Mouse (Mus musculus) MEL (cell line): ENCODE results near the gene Rab34. TPM values are rescaled to one million over a fixed set of nuclear protein-coding genes. Genes with fewer than 3 reads are reported as not detected.

Source experiments
- DNase-seq: peaks from one replicate; pipeline ENCODE4 v3.0.0; 2011; ENCODE audit warnings: low read depth, low spot score
- H3K27ac ChIP-seq: 2 replicates; pipeline ENCODE4 v1.5.1; 2012; ENCODE audit warnings: low read depth, mild to moderate bottlenecking, control low read depth, low read length, moderate library complexity; ENCODE audit not compliant: control insufficient read depth
- H3K27me3 ChIP-seq, 2 experiments: fragments of 150-350 bp in 1 of 2; sonication (generic) in 1 of 2; 2 replicates each; pipeline ENCODE4 v1.6.1; 2012; ENCODE audit warnings: low read length in 2 of 2, mild to moderate bottlenecking in 2 of 2, improper control_type of control experiment in 1 of 2, moderate library complexity in 1 of 2; ENCODE audit not compliant: insufficient read depth in 2 of 2, control insufficient read depth in 1 of 2
- H3K36me3 ChIP-seq, 2 experiments: 2 replicates each; pipeline ENCODE4 v1.6.1; 2012 to 2014; ENCODE audit warnings: low read length in 2 of 2, improper control_type of control experiment in 1 of 2, inconsistent platforms in 1 of 2, mild to moderate bottlenecking in 1 of 2; ENCODE audit not compliant: insufficient read depth in 2 of 2, control insufficient read depth in 1 of 2
- H3K4me1 ChIP-seq, 2 experiments: fragments of 150-350 bp in 1 of 2; sonication (generic) in 1 of 2; 2 replicates each; pipeline ENCODE4 v1.6.1; 2012; ENCODE audit warnings: low read length in 2 of 2, improper control_type of control experiment in 1 of 2, mild to moderate bottlenecking in 1 of 2; ENCODE audit not compliant: insufficient read depth in 2 of 2, control insufficient read depth in 1 of 2
- H3K4me3 ChIP-seq, 2 experiments: fragments of 150-350 bp in 1 of 2; sonication (generic) in 1 of 2; 2 replicates each; pipeline ENCODE4 v1.5.1; 2012; ENCODE audit warnings: low read depth in 2 of 2, low read length in 2 of 2, mild to moderate bottlenecking in 2 of 2, moderate library complexity in 2 of 2, control low read depth in 1 of 2, improper control_type of control experiment in 1 of 2; ENCODE audit not compliant: control insufficient read depth in 1 of 2, insufficient read depth in 1 of 2
- H3K79me2 ChIP-seq: 2 replicates; pipeline ENCODE4 v1.6.1; 2012; ENCODE audit warnings: mild to moderate bottlenecking, low read length, moderate library complexity; ENCODE audit not compliant: control insufficient read depth, poor library complexity, insufficient read depth
- H3K9ac ChIP-seq: 2 replicates; pipeline ENCODE4 v1.6.1; 2012; ENCODE audit warnings: low read depth, mild to moderate bottlenecking, control low read depth, low read length, moderate library complexity; ENCODE audit not compliant: control insufficient read depth, poor library complexity, severe bottlenecking
- H3K9me3 ChIP-seq: fragments of 150-350 bp; sonication (generic); replicated peaks from 2 replicates; pipeline ENCODE4 v1.6.1; 2012; ENCODE audit warnings: mild to moderate bottlenecking, low read length, improper control_type of control experiment, moderate library complexity; ENCODE audit not compliant: insufficient read depth
- BHLHE40 ChIP-seq: IDR thresholded peaks from 2 replicates; pipeline ENCODE4 v1.6.1; 2012; ENCODE audit warnings: low read depth, mild to moderate bottlenecking, inconsistent platforms, low read length, improper control_type of control experiment, borderline replicate concordance
- CHD1 ChIP-seq: IDR thresholded peaks from 2 replicates; pipeline ENCODE4 v1.6.1; 2012; ENCODE audit warnings: low read depth, mild to moderate bottlenecking, inconsistent platforms, low read length, improper control_type of control experiment
- CHD2 ChIP-seq: IDR thresholded peaks from 2 replicates; pipeline ENCODE4 v1.6.1; 2011; ENCODE audit warnings: low read length, improper control_type of control experiment
- CTCF ChIP-seq, 3 experiments: IDR thresholded peaks in 2 of 3; conservative IDR thresholded peaks in 1 of 3; 2 replicates each; pipeline ENCODE4 v1.5.1; 2011 to 2012; ENCODE audit warnings: low read length in 3 of 3, low read depth in 2 of 3, mild to moderate bottlenecking in 2 of 3, improper control_type of control experiment in 1 of 3, inconsistent platforms in 1 of 3, mixed read lengths in 1 of 3, moderate library complexity in 1 of 3; ENCODE audit not compliant: control insufficient read depth in 1 of 3, insufficient read depth in 1 of 3, poor library complexity in 1 of 3, severe bottlenecking in 1 of 3
- E2F4 ChIP-seq: IDR thresholded peaks from 2 replicates; pipeline ENCODE4 v1.6.1; 2011; ENCODE audit warnings: low read depth, low read length, improper control_type of control experiment, borderline replicate concordance
- KAT2A ChIP-seq: conservative IDR thresholded peaks from 2 replicates; pipeline ENCODE4 v1.6.1; 2012; ENCODE audit warnings: low read depth, low read length, improper control_type of control experiment, inconsistent platforms
- MEF2A ChIP-seq: IDR thresholded peaks from 2 replicates; pipeline ENCODE4 v1.6.1; 2014; ENCODE audit warnings: low read depth, mild to moderate bottlenecking, inconsistent platforms, low read length, improper control_type of control experiment; ENCODE audit not compliant: poor library complexity, insufficient replicate concordance, severe bottlenecking; ENCODE audit errors: extremely low read depth
- NELFE ChIP-seq: IDR thresholded peaks from 2 replicates; pipeline ENCODE4 v1.6.1; 2011; ENCODE audit warnings: low read depth, low read length, improper control_type of control experiment
- POLR2AphosphoS5 ChIP-seq: IDR thresholded peaks from 2 replicates; pipeline ENCODE4 v1.6.1; 2012; ENCODE audit warnings: low read depth, borderline replicate concordance, mild to moderate bottlenecking, inconsistent platforms, low read length, moderate library complexity, mixed read lengths
- RAD21 ChIP-seq: IDR thresholded peaks from 2 replicates; pipeline ENCODE4 v1.6.1; 2011; ENCODE audit warnings: mild to moderate bottlenecking, low read depth, low read length, improper control_type of control experiment
- SIN3A ChIP-seq: IDR thresholded peaks from 2 replicates; pipeline ENCODE4 v1.6.1; 2012; ENCODE audit warnings: low read length, improper control_type of control experiment, inconsistent platforms
- TBP ChIP-seq: IDR thresholded peaks from 2 replicates; pipeline ENCODE4 v1.8.0; 2011; ENCODE audit warnings: low read depth, low read length, improper control_type of control experiment
- UBTF ChIP-seq: IDR thresholded peaks from 2 replicates; pipeline ENCODE4 v1.6.1; 2012; ENCODE audit warnings: low read depth, mild to moderate bottlenecking, inconsistent platforms, low read length, improper control_type of control experiment, moderate library complexity, borderline replicate concordance; ENCODE audit not compliant: insufficient read depth
- USF1 ChIP-seq: IDR thresholded peaks from 2 replicates; pipeline ENCODE4 v1.6.1; 2014; ENCODE audit warnings: low read depth, mild to moderate bottlenecking, inconsistent platforms, low read length, improper control_type of control experiment, moderate library complexity
- USF2 ChIP-seq, 2 experiments: IDR thresholded peaks; 2 replicates each; pipeline ENCODE4 v1.6.1; 2011 to 2012; ENCODE audit warnings: improper control_type of control experiment in 2 of 2, low read length in 2 of 2, borderline replicate concordance in 1 of 2, inconsistent platforms in 1 of 2, low read depth in 1 of 2, mild to moderate bottlenecking in 1 of 2; ENCODE audit not compliant: insufficient read depth in 1 of 2
- ZC3H11A ChIP-seq: IDR thresholded peaks from 2 replicates; pipeline ENCODE4 v1.6.1; 2012; ENCODE audit warnings: low read depth, mild to moderate bottlenecking, inconsistent platforms, low read length, improper control_type of control experiment
- ZKSCAN1 ChIP-seq: IDR thresholded peaks from 2 replicates; pipeline ENCODE4 v1.6.1; 2012; ENCODE audit warnings: low read depth, mild to moderate bottlenecking, inconsistent platforms, low read length, improper control_type of control experiment, moderate library complexity
- ZNF384 ChIP-seq: IDR thresholded peaks from 2 replicates; pipeline ENCODE4 v1.6.1; 2012; ENCODE audit warnings: low read depth, mild to moderate bottlenecking, inconsistent platforms, low read length, improper control_type of control experiment
- polyA plus RNA-seq, 2 experiments: library from polyadenylated mRNA; stranded (reverse) in 1 of 2; unstranded in 1 of 2; fragments of >175 nt in 1 of 2; fragments of >200 nt in 1 of 2; gene quantifications; 2 replicates each; pipeline versions ENCODE4 v1.2.1 to v1.2.4; 2012; ENCODE audit warnings: low replicate concordance in 2 of 2, low read depth in 1 of 2; ENCODE audit not compliant: insufficient read length in 2 of 2, insufficient read depth in 1 of 2, missing spikeins in 1 of 2
- total RNA-seq: library from RNA; depleted of rRNA; stranded (reverse); fragments of 300-350 nt; gene quantifications from 2 replicates; pipeline ENCODE4 v1.2.3, GENCODE M21; 2012

Gene Rab34
- total and polyA plus RNA-seq, 3 experiments, result 20.8 to 42.9 TPM; not detected in 1

DNA sequence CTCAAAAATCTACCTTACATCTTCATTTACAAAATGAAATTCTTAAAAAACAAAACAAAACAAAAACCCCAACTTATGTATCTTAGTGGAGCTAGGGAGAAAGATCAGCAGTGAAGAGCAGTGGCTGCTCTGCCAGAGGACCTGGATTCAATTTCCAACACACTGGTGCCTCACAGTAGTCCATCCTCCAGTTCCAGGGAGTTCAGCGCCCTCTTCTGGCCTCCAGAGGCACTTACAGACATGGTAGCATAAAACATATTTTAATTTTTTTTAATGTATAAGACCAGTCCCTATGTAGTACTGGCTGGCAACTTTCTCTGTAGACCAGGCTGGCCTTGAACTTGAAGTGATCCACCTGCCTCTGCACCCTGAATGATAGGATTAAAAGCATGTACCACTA, 37.1 kb upstream of the Rab34 start (continued):
- TF ChIP-seq ZC3H11A (peak; percentile 96), CHD1 (no peak), RAD21 (peak; percentile 93), SIN3A (no peak), ZNF384 (peak; percentile 89), POLR2AphosphoS5 (no peak)
- TF ChIP-seq, all 39 proteins: peak for 7

DNA sequence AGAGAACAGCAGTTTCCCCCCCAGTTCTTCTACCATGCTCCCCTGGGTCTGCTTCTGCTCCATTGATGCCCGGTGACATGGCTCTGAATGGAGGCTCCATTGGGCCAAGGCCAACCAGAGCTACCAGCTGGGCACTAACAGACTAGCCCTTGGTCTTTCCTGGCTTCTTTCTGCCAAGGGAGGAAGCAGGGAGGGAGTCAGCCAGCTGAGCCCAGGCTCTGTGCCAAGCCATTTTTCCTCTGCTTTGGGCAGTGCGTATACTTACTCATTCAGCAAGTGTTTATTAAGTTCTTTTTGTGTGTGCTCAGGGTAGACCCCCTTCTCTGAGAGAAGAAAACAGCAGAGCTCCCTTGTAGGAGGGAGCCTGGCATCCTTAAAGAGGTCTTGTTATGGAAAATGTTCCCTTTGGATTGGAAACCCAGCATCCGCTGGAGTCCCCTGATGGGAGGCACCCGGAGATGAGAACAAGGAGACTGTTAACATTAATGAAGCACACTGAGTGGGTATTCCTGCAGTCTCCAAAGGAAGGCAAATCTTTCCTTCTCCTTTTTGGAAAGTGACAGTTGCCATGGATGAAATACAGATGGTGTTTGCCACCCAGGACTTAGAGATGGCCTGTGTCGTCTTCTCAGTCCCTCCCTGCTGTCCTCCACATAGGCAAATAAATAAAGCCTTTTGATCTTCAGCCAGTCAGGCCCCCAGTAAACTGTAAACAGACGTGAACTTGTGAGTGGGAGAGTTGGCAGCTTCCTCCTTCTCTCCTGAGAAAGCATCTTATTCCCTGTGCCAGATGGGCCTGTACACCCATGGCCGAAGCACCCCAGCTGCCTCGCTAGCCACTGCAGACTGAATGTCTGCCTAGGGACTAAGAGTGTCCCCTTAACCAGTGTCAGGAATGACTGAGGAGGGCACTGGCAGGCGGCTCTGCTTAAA, 35.7 kb upstream of the Rab34 start:
- Histone ChIP-seq H3K9ac (no peak overlapping the region), H3K4me3 (no peak overlapping the region), H3K9me3 (no peaks in the 10 kb centered on the region), H3K27me3 (no peaks in the 10 kb centered on the region), H3K36me3 (no peaks in the 10 kb centered on the region; a peak in 1 of 4 replicates), H3K79me2 (no peaks in the 10 kb centered on the region), H3K4me1 (no peaks in the 10 kb centered on the region), H3K27ac (no peak overlapping the region)
- no peak for TF ChIP-seq UBTF
- no peak for TF ChIP-seq CTCF (IDR thresholded peaks at IDR 0.05 in 2 of 3, conservative IDR thresholded peaks at IDR 0.05 in 1 of 3; ENCODE audit: control insufficient read depth in 1 of 3, insufficient read depth in 1 of 3, low read depth in 2 of 3, low read length in 3 of 3, poor library complexity in 1 of 3, severe bottlenecking in 1 of 3)
- no peak for TF ChIP-seq ZKSCAN1
- no peak for TF ChIP-seq BHLHE40
- no peak for TF ChIP-seq MEF2A
- TF ChIP-seq ZC3H11A, result no peak
- TF ChIP-seq USF2 (IDR thresholded peaks at IDR 0.05; ENCODE audit: borderline replicate concordance in 1 of 2, insufficient read depth in 1 of 2, low read depth in 1 of 2, low read length in 2 of 2), result no peak
- TF ChIP-seq E2F4, result no peak
- TF ChIP-seq KAT2A, result no peak
- no peak for TF ChIP-seq POLR2AphosphoS5
- TF ChIP-seq USF1, result no peak
- no peak for TF ChIP-seq TBP
- no peak for TF ChIP-seq NELFE
- TF ChIP-seq CHD2, result no peak
- DNase-seq, result no peak
